Mouse (Mus musculus) liver, embryonic 16.5 days (tissue): ENCODE results near the gene A930018P22Rik. TPM values are rescaled to one million over a fixed set of nuclear protein-coding genes. Genes with fewer than 3 reads are reported as not detected.

Experiments used
- ATAC-seq: fragments of 200-750 bp; cut with Nextera tagmentation; 2 replicates; pipeline ENCODE4 v1.8.0; 2017; ENCODE audit warnings: low read depth, mild to moderate bottlenecking, moderate number of reproducible peaks, moderate library complexity
- H3K27ac ChIP-seq: fragments of 300-500 bp; sonication (generic); 2 replicates; pipeline ENCODE4 v1.5.1; 2014; ENCODE audit warnings: mild to moderate bottlenecking, low read length
- H3K27me3 ChIP-seq: fragments of 300-500 bp; sonication (generic); 2 replicates; pipeline ENCODE4 v1.6.1; 2014; ENCODE audit warnings: low read depth, low read length, mixed read lengths; ENCODE audit not compliant: control insufficient read depth, insufficient read depth
- H3K36me3 ChIP-seq: fragments of 300-500 bp; sonication (generic); 2 replicates; pipeline ENCODE4 v1.6.1; 2014; ENCODE audit warnings: mild to moderate bottlenecking; ENCODE audit not compliant: control insufficient read depth, insufficient read depth
- H3K4me1 ChIP-seq: fragments of 300-500 bp; sonication (generic); 2 replicates; pipeline ENCODE4 v1.6.1; 2014; ENCODE audit warnings: low read depth, low read length, mixed read lengths; ENCODE audit not compliant: control insufficient read depth
- H3K4me2 ChIP-seq: fragments of 300-500 bp; sonication (generic); 2 replicates; pipeline ENCODE4 v1.6.1; 2014; ENCODE audit warnings: low read depth, low read length, mixed read lengths
- H3K4me3 ChIP-seq: fragments of 300-500 bp; sonication (generic); 2 replicates; pipeline ENCODE4 v1.5.1; 2014; ENCODE audit warnings: low read depth, mild to moderate bottlenecking, low read length
- H3K9ac ChIP-seq: fragments of 300-500 bp; sonication (generic); 2 replicates; pipeline ENCODE4 v1.6.1; 2014; ENCODE audit warnings: low read depth, low read length
- H3K9me3 ChIP-seq: fragments of 300-500 bp; sonication (generic); replicated peaks from 2 replicates; pipeline ENCODE4 v1.6.1; 2016; ENCODE audit warnings: low read length; ENCODE audit not compliant: control insufficient read depth
- WGBS: fragments of 180-500 bp; shearing (Covaris S2); extraction: QIAGEN DNeasy Blood & Tissue Kit; methylation state at CpG from one replicate; pipeline ENCODE4 v1.1.7; 2014; ENCODE audit not compliant: insufficient replicate concordance; 5-methylcytosine and 5-hydroxymethylcytosine counted together
- polyA plus RNA-seq: library from polyadenylated mRNA; unstranded; fragments of >200 nt; fragmentation: Nextera tagmentation; extraction: Ambion mirVana; gene quantifications from 2 replicates; pipeline ENCODE4 v1.2.1, GENCODE M21; 2015

A930018P22Rik gene
- polyA plus RNA-seq, 1 experiment from 2014 or later, result 0.35 TPM

DNA sequence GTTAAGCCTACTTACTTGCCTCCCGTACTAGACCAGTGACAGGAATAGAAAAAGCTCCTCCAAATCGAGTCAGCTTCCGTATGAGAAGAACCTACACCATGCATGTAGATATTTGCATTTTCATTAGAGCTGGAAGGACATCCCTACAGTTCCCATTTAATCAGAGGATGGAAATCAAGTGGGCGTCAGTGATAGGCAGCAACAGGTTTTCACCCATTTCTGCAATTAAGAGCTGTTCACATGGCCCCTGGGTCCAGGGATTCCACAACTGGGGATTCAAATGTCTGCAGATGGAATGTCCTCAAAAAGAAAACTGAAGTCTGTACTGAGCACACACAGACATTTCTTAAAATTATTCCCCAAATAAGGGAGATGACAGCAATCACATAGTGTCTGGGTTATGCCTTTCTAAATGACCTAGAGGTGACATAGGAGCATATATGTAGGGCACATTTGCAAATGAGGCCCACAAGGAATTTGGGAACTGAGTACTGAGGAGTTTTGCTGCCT lies 41.5 kb downstream of the A930018P22Rik start:
- Histone ChIP-seq H3K9me3 (no peaks in the 10 kb centered on the region), H3K4me2 (no peak overlapping the region), H3K27me3 (no peaks in the 10 kb centered on the region), H3K27ac (no peak overlapping the region), H3K9ac (no peak overlapping the region), H3K4me3 (no peak overlapping the region), H3K36me3 (no peaks in the 10 kb centered on the region), H3K4me1 (no peaks in the 10 kb centered on the region)
- ATAC-seq, result no peak
- whole genome bisulfite sequencing, result 73% methylated on average over 4 of the region's 4 CpGs

DNA sequence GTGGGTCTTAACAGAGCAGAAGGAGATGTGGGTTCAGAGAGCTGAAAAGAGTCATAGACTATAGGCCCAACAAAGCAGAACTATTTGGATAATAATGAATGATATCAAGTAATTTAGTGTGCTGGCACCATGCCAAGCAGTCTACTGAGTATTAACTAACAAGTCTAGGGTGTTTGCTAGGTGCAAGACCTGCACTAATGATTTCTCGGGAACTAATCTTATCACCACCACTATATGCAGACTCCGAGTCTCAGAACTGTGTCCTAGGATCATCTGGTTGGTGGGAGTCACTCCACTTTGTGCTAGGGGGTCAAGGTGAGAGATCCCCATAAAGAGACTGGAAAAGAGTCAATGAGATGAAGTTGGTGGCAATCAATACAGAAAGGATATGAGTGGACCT lies 43.1 kb downstream of the A930018P22Rik start:
- no peak overlapping the region for H3K4me2 ChIP-seq
- no peaks in the 10 kb centered on the region for H3K36me3 ChIP-seq
- ATAC-seq, result no peak
- H3K9me3 ChIP-seq, result no peaks in the 10 kb centered on the region
- no peak overlapping the region for H3K27ac ChIP-seq
- WGBS, result 59% methylated on average over 2 of the region's 2 CpGs
- no peak overlapping the region for H3K9ac ChIP-seq
- H3K4me1 ChIP-seq, result no peaks in the 10 kb centered on the region
- no peak overlapping the region for H3K4me3 ChIP-seq
- no peaks in the 10 kb centered on the region for H3K27me3 ChIP-seq

DNA sequence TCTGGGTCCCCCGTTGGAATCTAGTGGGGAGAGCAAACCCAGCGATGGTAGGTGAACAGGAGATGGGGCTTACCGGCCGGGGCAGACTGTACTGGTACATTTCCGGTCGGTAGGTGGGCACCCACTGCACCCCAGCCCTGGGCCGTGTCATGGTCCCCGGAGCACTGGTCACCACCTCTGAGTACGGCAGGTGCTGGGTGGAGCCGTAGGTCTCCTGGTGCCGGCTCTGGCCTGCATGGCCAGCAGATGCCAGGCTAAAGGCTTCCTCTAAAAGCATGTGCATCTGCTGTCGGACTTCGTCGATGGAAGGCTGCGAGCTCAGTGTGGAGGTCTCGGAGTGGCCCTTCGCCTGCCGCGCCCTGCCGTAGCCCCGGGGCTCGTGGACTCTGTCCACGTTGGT lies 45.2 kb downstream of the A930018P22Rik start:
- Histone ChIP-seq H3K4me2 (no peak overlapping the region), H3K9ac (no peak overlapping the region), H3K27me3 (no peaks in the 10 kb centered on the region), H3K4me1 (no peaks in the 10 kb centered on the region), H3K4me3 (no peak overlapping the region), H3K27ac (no peak overlapping the region), H3K36me3 (no peaks in the 10 kb centered on the region), H3K9me3 (no peaks in the 10 kb centered on the region)
- 79% methylated on average over 23 of the region's 23 CpGs for WGBS
- ATAC-seq, result no peak

DNA sequence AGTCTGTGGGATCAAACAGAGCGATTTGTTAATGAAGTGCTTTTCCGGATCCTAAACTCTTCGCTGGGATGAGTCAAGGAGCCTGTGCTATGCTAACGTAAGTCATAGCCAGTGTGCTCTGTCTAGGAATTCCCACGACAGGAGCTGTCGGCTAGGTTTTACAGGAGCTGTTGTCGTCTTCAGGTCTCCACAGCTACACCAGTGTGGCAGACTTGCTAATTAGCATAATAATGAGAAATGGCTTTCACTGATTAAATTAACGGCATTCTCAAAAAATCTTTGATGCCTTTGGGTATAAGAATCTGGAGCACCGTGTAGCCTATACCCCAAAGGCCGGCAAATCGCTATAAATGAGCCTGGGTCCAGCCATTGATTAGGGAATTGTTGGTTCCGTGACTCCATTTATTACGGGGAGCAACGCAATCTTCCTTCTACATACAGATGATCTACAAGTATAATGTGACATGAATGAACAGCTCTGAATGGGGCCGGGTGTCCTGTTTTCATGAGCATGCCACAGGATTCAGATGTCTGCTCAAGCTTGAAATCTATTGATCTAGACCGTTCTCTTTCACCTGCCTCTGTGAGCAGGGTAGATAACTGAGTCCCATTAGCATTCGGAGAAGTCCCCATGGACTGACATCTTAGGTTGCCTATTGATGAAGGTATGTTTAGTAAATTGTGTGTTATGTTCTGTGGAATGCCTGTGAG lies 45.8 kb downstream of the A930018P22Rik start:
- Histone ChIP-seq H3K36me3 (no peaks in the 10 kb centered on the region), H3K9me3 (no peaks in the 10 kb centered on the region), H3K9ac (no peak overlapping the region), H3K27me3 (no peaks in the 10 kb centered on the region), H3K4me2 (no peak overlapping the region), H3K4me3 (no peak overlapping the region), H3K4me1 (no peaks in the 10 kb centered on the region), H3K27ac (no peak overlapping the region)
- ATAC-seq, result no peak
- WGBS, result 78% methylated on average over 17 of the region's 17 CpGs

DNA sequence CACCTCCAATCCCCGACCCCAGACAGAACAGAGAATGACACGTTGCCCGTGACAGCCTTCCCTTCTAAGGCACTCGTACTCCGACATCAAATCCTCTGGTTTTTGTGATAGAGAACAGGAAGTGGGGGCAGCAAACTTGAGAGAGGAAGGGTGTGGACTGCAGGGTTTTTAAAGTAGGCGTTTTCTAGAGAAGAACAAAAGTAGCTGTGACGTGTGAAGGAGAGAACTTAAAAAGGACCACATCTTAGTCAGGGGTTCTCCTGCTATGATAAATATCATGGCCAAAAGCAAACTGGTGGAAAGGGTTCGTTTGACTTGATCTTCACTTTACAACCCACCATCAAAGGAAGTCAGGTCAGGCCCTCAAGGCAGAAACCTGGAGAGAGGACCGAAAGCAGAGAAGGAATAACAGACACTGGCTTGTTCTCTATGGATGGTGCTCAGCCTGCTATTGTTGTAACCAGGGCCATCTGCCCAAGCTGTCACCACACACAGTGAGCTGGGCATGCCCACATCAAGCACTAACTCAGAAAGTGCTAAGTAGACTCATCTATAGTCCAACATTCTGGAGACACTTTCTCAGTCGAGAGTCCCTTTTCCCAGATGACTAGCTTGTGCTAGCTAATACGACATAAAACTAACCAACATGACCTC lies 50.3 kb downstream of the A930018P22Rik start:
- no peak for ATAC-seq
- Histone ChIP-seq H3K4me2 (no peak overlapping the region), H3K27ac (no peak overlapping the region), H3K4me3 (no peak overlapping the region), H3K36me3 (no peaks in the 10 kb centered on the region), H3K4me1 (no peaks in the 10 kb centered on the region), H3K9me3 (no peaks in the 10 kb centered on the region), H3K9ac (no peak overlapping the region), H3K27me3 (no peaks in the 10 kb centered on the region)
- 28% methylated on average over 11 of the region's 11 CpGs for WGBS

DNA sequence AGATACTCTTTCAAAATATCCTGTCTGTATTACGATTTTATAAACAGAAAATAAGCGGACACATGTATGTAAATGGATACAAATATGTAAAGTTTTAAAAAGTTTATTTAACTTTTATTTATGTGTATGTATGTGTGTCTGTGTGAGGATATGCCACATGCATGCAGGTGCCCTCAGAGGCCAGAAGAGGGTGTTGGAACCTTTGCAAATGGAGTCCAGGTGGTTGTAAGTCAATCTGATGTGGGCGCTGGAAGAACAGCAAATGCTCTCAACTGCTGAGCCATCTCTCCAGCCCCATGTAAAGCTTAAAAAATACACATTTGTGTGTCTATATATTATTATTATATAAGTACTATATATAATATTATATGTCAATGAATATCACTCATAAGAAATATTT lies 50.9 kb downstream of the A930018P22Rik start:
- Histone ChIP-seq H3K27ac (no peak overlapping the region), H3K9ac (no peak overlapping the region), H3K36me3 (no peaks in the 10 kb centered on the region), H3K4me1 (no peaks in the 10 kb centered on the region), H3K4me2 (no peak overlapping the region), H3K4me3 (no peak overlapping the region), H3K27me3 (no peaks in the 10 kb centered on the region), H3K9me3 (no peaks in the 10 kb centered on the region)
- WGBS, result 71% methylated on average over 3 of the region's 3 CpGs
- no peak for ATAC-seq

Other genes with a start within 250 kb of the A930018P22Rik start
- 126 and 128 TPM in 2 replicates for gene Lmo2, start 164.8 kb upstream of the A930018P22Rik start, polyA plus RNA-seq
- gene Fbxo3, start 95.0 kb upstream of the A930018P22Rik start, polyA plus RNA-seq, result 46.9 and 53.9 TPM in 2 replicates
- 1.1 and 1.8 TPM in 2 replicates for gene 4931422A03Rik, start 94.4 kb upstream of the A930018P22Rik start, polyA plus RNA-seq
- 0.05 and 0.21 TPM in 2 replicates for gene Gm10912, start 56.9 kb upstream of the A930018P22Rik start, polyA plus RNA-seq
- gene Gm10799, start 54.2 kb upstream of the A930018P22Rik start, polyA plus RNA-seq, result not detected in 2 replicates
- 9.7 and 11.0 TPM in 2 replicates for gene Cd59b, start 52.9 kb upstream of the A930018P22Rik start, polyA plus RNA-seq
- gene Cd59a, start 27.0 kb upstream of the A930018P22Rik start, polyA plus RNA-seq, result 101 and 109 TPM in 2 replicates